In the genomic region with DNA sequence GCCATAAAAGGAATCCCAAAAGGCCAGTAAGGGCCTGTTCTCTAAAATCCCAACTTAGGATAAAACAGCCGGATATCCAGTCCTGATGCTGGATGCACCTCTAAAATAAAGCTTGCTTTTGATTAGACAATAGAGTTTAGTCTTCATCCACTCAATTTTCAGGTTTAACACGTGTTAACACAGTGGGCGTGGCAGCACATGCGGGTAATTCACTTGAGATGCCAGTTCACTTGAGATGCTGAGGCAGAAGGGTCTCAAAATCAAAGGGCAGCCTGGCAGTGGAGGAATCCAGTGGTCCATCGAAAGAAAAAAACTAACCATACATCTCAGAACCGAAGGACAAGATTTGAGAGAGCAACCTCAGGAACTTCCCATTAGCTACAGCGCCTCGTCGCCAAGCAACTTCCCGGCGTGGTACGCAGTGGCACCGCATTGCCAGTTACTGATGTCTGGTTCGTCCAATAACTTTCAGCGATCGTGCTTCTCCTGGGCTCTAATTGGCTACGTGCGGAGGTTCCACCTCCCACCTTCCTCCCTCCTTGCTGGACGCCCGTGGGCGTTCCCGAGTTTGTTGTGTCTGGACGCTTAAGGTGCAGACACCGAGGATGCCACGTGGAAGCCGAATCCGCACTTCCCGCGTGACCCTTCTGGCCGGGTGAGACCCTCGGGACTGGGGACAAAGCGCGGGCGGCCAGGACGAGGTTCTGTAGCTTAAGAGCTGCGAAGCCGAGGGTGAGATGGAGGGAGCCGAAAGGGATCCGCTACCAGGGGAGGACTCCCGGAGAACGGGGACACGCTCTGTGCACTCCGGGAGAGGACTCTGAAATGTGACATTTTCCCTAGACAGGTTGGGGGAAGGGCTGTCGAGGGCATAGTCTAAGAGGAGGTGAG, we compare ENCODE assay signal across 8 mouse cellular contexts. TPM values are rescaled to one million over a fixed set of nuclear protein-coding genes. Genes with fewer than 3 reads are reported as not detected.
DNase-seq lines count a peak whose midpoint lies in the region; ATAC-seq and TF ChIP-seq lines count a peak whose summit lies in the region.

Zbed5 (plus strand) TSS at position 526 of the 891 bp plus-strand sequence.

- H3K4me2 ChIP-seq in kidney, embryonic 14.5 days (replicated peaks; ENCODE audit: low read depth, low read length): peak within 1 kb of the TSS; percentile 59
- H3K4me2 ChIP-seq in limb, embryonic 15.5 days: peak within 1 kb of the TSS; percentile 84

- H3K4me3 ChIP-seq in bone marrow macrophage, adult 2 months (ENCODE audit: insufficient read depth, low read length): peak within 1 kb of the TSS; percentile 82
- peak within 1 kb of the TSS; percentile 70 for H3K4me3 ChIP-seq in embryonic fibroblast, embryonic 13.5 days (ENCODE audit: insufficient read depth, low read length)
- peak within 1 kb of the TSS; percentile 64 for H3K4me3 ChIP-seq in kidney, embryonic 14.5 days (ENCODE audit: low read length)
- H3K4me3 ChIP-seq in limb, embryonic 15.5 days: peak within 1 kb of the TSS; percentile 66

- TF ChIP-seq POLR2A in bone marrow macrophage, adult 2 months (IDR thresholded peaks at IDR 0.05; ENCODE audit: borderline replicate concordance, low read depth, low read length): no peak
- no peak for TF ChIP-seq POLR2A in embryonic fibroblast, embryonic 13.5 days (IDR thresholded peaks at IDR 0.05; ENCODE audit: low read depth, low read length)

- no peak for TF ChIP-seq CTCF in bone marrow macrophage, adult 2 months (IDR thresholded peaks at IDR 0.05; ENCODE audit: low read depth, low read length)
- TF ChIP-seq CTCF in embryonic fibroblast, embryonic 13.5 days (IDR thresholded peaks at IDR 0.05; ENCODE audit: borderline replicate concordance, insufficient read depth, low read length): no peak

- ATAC-seq in kidney, embryonic 14.5 days (ENCODE audit: low FRiP score, low TSS enrichment): peak; percentile 99
- peak; percentile 97 for ATAC-seq in limb, embryonic 15.5 days (ENCODE audit: insufficient number of reproducible peaks, low FRiP score, low TSS enrichment, low read depth)

- peak; percentile 96 for DNase-seq in A20 (ENCODE audit: low read depth, low spot score)
- peak; percentile 89 to 93 for DNase-seq in heart, adult 9 months (ENCODE audit: low spot score in 2 of 2)
- DNase-seq in monocyte, adult 2 months (ENCODE audit: low read depth in 1 of 2, low spot score in 2 of 2): peak; percentile 46 to 69
- peak; percentile 85 for DNase-seq in spleen, postnatal 36 days (ENCODE audit: low spot score in 2 of 2)

- no peak within 1 kb of the TSS for H3K27ac ChIP-seq in bone marrow macrophage, adult 2 months (ENCODE audit: insufficient read depth, low read depth, low read length)
- H3K27ac ChIP-seq in embryonic fibroblast, embryonic 13.5 days (ENCODE audit: insufficient read depth, low read length): no peak within 1 kb of the TSS
- no peak within 1 kb of the TSS for H3K27ac ChIP-seq in kidney, embryonic 14.5 days (ENCODE audit: low read depth, low read length)
- peak within 1 kb of the TSS; percentile 24; the same call in 1 of the 2 replicates for H3K27ac ChIP-seq in limb, embryonic 15.5 days

- H3K27me3 ChIP-seq in kidney, embryonic 14.5 days (ENCODE audit: control insufficient read depth, insufficient read depth, low read length): no peaks in the 10 kb centered on the region
- no peaks in the 10 kb centered on the region for H3K27me3 ChIP-seq in limb, embryonic 15.5 days

- peak within 1 kb of the TSS; percentile 55 for H3K9ac ChIP-seq in kidney, embryonic 14.5 days (ENCODE audit: low read depth, low read length)
- peak within 1 kb of the TSS; percentile 39 for H3K9ac ChIP-seq in limb, embryonic 15.5 days

- H3K4me1 ChIP-seq in bone marrow macrophage, adult 2 months (ENCODE audit: control insufficient read depth, insufficient read depth, low read length): peaks cover 6% of the 10 kb centered on the region
- H3K4me1 ChIP-seq in embryonic fibroblast, embryonic 13.5 days (ENCODE audit: control insufficient read depth, insufficient read depth, low read length): no peaks in the 10 kb centered on the region
- H3K4me1 ChIP-seq in kidney, embryonic 14.5 days (ENCODE audit: control insufficient read depth, insufficient read depth, low read length): peaks cover 6% of the 10 kb centered on the region; the same call in 1 of the 2 replicates
- H3K4me1 ChIP-seq in limb, embryonic 15.5 days: 0 out of 2 replicates have a peak, but pooled peaks cover 9% of the 10 kb centered on the region

- H3K9me3 ChIP-seq in kidney, embryonic 14.5 days (ENCODE audit: control insufficient read depth, low read length): no peaks in the 10 kb centered on the region
- no peaks in the 10 kb centered on the region for H3K9me3 ChIP-seq in limb, embryonic 15.5 days

- H3K36me3 ChIP-seq in kidney, embryonic 14.5 days (ENCODE audit: control insufficient read depth, insufficient read depth, low read length): no peaks in the 10 kb centered on the region
- peaks cover under 1% of the 10 kb centered on the region; the same call in 1 of the 2 replicates for H3K36me3 ChIP-seq in limb, embryonic 15.5 days

- 2% methylated on average over 44 of the region's 44 CpGs for WGBS in kidney, embryonic 14.5 days
- under 1% methylated on average over 44 of the region's 44 CpGs for WGBS in limb, embryonic 15.5 days

RNA-seq across cellular contexts. Expression of gene Zbed5, which starts in this region (rescaled TPM):
- polyA plus RNA-seq in bone marrow macrophage, adult 2 months (2012; ENCODE audit: insufficient read depth, insufficient read length, missing spikeins): 0.95 TPM in 1 of 2 replicates, not detected in the other
- 3.1 and 3.4 TPM in 2 replicates for polyA plus RNA-seq in embryonic fibroblast, embryonic 13.5 days (2011; ENCODE audit: insufficient read length, low read depth, missing spikeins)
- 8.0 and 8.7 TPM in 2 replicates for polyA plus RNA-seq in kidney, embryonic 14.5 days (2014; fragmentation: Nextera tagmentation; extraction: Ambion mirVana)
- polyA plus RNA-seq in limb, embryonic 15.5 days (2015; fragmentation: Nextera tagmentation; extraction: Ambion mirVana): 6.2 and 7.4 TPM in 2 replicates
